Mouse (Mus musculus) hematopoietic stem cell, adult 5-6 weeks (primary cell): ENCODE measurements at regions not wholly inside any gene's neighbourhood (a gene's known extent, or its start where the extent isn't known, plus 50 kb on each side); places are given as distances from the start of the nearest gene placed in this dataset.
"Not testable (repeated sequence)": the region's sequence is repeated elsewhere in the genome, so short reads cannot be mapped to it uniquely, and the experiment has no call there.

Source experiments
- ATAC-seq, 2 experiments: fragments of 125-278 bp in 1 of 2; replicated peaks in 1 of 2; 2 replicates each; pipeline ENCODE4 v1.8.0; 2016 to 2017; ENCODE audit warnings: inconsistent platforms in 2 of 2, mild to moderate bottlenecking in 2 of 2, moderate number of reproducible peaks in 2 of 2, low read depth in 1 of 2, moderate TSS enrichment in 1 of 2; ENCODE audit not compliant: low FRiP score in 2 of 2, poor library complexity in 2 of 2, severe bottlenecking in 2 of 2, insufficient read depth in 1 of 2, low TSS enrichment in 1 of 2

DNA sequence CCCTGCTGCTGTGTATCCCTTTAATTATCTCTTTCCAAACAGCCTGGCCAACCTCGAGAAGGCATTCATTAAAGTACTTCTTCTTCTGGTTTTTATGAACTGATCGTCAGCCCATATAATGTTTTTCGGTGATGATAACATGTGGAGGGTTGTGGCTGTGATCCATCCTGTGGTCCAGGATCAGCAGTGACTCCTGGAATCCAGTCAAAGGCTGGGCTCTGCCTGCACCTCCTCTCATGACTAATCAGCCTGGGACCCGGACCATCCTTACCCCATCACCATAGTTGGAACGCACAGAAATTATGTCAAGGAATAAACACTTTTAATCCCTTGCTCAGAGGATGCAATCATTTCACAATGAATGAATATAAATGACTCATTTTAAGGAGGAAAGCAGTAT lies 203.3 kb upstream of the Hsf2 start:
- ATAC-seq: no peak

- ATAC-seq: no peak
Measured at GRCm38 (mm10) chr10:57291596-57291995, 194.6 kb upstream of the Hsf2 start.

- no peak for ATAC-seq
Measured at GRCm38 (mm10) chr10:57313799-57314198, 172.4 kb upstream of the Hsf2 start.

GRCm38 (mm10) chr10:57317067-57317466 lies 169.1 kb upstream of the Hsf2 start:
- ATAC-seq: no peak

DNA sequence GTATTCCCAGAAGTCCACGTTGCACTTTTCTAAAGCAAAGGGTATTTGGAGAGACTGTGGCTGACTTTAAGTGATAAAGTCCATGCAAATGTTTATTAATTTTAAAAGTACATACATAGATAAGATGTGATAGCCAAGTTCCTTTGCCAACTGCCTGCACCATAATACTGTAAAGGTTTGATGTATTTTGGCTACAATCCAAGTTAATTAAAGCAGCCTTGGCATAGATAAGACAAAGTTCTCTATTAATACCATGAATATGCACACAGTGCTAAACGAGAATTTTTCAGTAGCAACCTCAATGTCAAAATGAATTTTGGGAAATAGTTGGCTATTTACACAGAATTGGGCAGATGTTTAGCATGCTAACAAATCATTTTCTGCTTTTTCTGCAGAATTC lies 167.0 kb upstream of the Hsf2 start:
- ATAC-seq: no peak

DNA sequence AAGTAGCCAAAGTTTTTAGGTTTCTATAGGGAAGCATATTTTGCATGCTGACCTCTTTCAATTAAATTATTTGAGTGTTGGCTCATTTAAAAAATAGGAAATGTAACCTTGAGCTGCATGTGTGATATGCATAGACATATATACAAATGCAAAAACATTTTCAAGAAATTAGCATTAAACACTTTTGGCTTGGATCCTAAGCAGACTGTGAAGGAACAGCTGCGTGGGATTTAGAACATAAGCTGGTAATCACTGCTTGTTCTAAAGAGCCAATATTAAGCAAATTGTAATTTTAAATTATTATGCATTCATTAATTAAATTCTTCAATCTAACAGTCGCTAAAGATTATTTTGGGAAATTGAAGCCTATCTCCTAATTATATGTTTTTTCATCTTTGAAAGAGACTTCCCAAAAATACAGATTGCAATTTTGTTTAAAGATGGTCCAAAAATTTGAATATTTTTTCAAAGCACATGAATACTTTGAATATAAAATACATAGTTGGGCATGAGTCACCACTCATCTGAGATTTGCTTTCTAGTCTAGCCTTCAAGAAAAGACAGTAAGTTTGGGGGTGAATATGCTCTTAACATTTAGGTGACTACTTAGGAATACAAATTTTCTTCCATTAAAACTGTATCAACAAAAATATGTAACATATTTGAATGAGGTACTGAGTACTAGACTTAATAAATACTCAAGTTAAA lies 163.3 kb upstream of the Hsf2 start:
- no peak for ATAC-seq

DNA sequence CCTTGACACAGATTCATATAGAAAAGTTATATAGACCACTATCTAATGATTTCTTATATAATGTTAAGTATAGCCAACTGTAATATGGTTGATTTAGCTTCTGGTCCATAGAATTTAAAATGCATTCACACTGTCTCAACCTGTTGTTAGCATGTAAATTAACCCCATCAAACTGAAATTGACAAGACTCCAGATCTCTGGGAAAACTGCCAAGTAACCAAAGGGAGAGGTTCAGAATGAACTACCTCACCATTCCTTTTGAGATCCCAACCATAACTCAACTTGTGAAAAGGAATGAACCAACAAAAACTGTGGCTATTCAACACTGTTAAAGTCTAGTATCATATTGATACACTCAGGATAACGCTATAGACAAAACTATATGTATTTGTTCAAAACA lies 162.0 kb upstream of the Hsf2 start:
- ATAC-seq: no peak

DNA sequence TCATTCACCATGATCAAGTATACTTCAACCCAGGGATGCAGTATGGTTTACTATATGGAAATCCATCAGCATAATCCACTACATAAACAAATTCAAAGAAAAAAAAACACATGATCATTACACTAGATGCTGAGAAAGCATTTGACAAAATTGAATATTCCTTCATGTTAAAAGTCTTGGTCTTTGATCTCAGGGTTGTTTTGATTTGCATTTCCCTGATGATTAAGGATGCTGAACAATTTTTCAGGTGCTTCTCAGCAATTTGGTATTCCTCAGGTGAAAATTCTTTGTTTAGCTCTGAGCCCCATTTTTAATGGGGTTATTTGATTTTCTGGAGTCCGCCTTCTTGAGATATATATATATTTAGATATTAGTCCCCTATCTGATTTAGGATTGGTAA lies 123.4 kb upstream of the Hsf2 start:
- not testable (repeated sequence) for ATAC-seq
